Mouse (Mus musculus): ENCODE measurements around the gene Sirt2.
A peak's percentile ranks its signal among the peaks of the same experiment; 100 is the strongest.

DNA sequence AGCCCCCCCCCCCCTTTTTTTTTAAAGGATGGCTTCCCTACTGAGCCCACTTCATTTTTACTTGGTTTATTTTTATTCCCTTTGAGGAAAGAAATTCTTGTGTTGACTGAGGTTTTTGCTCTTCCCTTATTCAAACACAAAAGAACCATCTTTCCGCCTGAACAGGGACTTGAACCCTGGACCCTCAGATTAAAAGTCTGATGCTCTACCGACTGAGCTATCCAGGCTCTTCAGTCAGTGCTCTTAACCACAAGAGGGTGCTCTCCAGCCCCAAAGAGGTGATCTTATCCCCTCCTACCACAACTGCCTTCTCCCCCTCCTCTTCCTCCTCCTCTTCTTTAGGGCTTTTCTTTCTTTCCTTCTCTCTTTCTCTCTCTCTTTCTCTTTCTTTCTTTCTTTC, 27.3 kb downstream of the Sirt2 start:
- TF ChIP-seq CTCF (IDR thresholded peaks at IDR 0.05; ENCODE audit: low read depth) (peak; percentile 60), EP300 (IDR thresholded peaks at IDR 0.05; ENCODE audit: low read depth) (no peak)
